Mouse (Mus musculus) spleen, postnatal 36 days (tissue): ENCODE results near the gene Lrguk.

ENCODE experiments used
- DNase-seq, 2 experiments: peaks; one replicate each; pipeline ENCODE4 v3.0.0; 2022; ENCODE audit warnings: low spot score in 2 of 2, mixed read lengths in 1 of 2

Gene Lrguk

GRCm38 (mm10) chr6:34028933-34029745, at the start of gene Lrguk:
Lrguk (plus strand) TSS chr6:34029448.
- peak; percentile 83 for DNase-seq

GRCm38 (mm10) chr6:33982709-33983108, 46.5 kb upstream of the Lrguk start:
- DNase-seq = peak in 1 of 2 experiments; percentile 9

GRCm38 (mm10) chr6:33987132-33987531, 42.1 kb upstream of the Lrguk start:
- no peak for DNase-seq

- DNase-seq = no peak
These were observed 36.8 kb upstream of the Lrguk start for GRCm38 (mm10) chr6:33992213-33993034.

- no peak for DNase-seq
These were observed 35.4 kb upstream of the Lrguk start for GRCm38 (mm10) chr6:33993842-33994241.

- DNase-seq = no peak
These were observed 30.7 kb upstream of the Lrguk start for GRCm38 (mm10) chr6:33998590-33998989.

GRCm38 (mm10) chr6:33999530-33999929, 29.7 kb upstream of the Lrguk start:
- DNase-seq = no peak

GRCm38 (mm10) chr6:34000644-34001043, 28.6 kb upstream of the Lrguk start:
- DNase-seq = no peak

- no peak for DNase-seq
These were observed 26.2 kb upstream of the Lrguk start for GRCm38 (mm10) chr6:34003033-34003432.

- no peak for DNase-seq
These were observed 15.8 kb upstream of the Lrguk start for GRCm38 (mm10) chr6:34013469-34013868.

- no peak for DNase-seq
These were observed 439 bp downstream of the Lrguk start for GRCm38 (mm10) chr6:34029746-34030027.

- DNase-seq = no peak
These were observed 4.8 kb downstream of the Lrguk start for GRCm38 (mm10) chr6:34034096-34034495.

- no peak for DNase-seq
These were observed 5.6 kb downstream of the Lrguk start for GRCm38 (mm10) chr6:34034577-34035461.

GRCm38 (mm10) chr6:34040624-34041235, 11.5 kb downstream of the Lrguk start:
- DNase-seq = peak; percentile 47 to 56

GRCm38 (mm10) chr6:34041589-34042280, 12.5 kb downstream of the Lrguk start:
- DNase-seq = no peak

- DNase-seq = no peak
These were observed 15.1 kb downstream of the Lrguk start for GRCm38 (mm10) chr6:34044228-34044811.

GRCm38 (mm10) chr6:34044846-34045540, 15.7 kb downstream of the Lrguk start:
- no peak for DNase-seq

GRCm38 (mm10) chr6:34046551-34047186, 17.4 kb downstream of the Lrguk start:
- no peak for DNase-seq

GRCm38 (mm10) chr6:34049433-34049832, 20.2 kb downstream of the Lrguk start:
- DNase-seq = no peak
